9 mouse cellular contexts compared by ENCODE assay signal in the genomic region with DNA sequence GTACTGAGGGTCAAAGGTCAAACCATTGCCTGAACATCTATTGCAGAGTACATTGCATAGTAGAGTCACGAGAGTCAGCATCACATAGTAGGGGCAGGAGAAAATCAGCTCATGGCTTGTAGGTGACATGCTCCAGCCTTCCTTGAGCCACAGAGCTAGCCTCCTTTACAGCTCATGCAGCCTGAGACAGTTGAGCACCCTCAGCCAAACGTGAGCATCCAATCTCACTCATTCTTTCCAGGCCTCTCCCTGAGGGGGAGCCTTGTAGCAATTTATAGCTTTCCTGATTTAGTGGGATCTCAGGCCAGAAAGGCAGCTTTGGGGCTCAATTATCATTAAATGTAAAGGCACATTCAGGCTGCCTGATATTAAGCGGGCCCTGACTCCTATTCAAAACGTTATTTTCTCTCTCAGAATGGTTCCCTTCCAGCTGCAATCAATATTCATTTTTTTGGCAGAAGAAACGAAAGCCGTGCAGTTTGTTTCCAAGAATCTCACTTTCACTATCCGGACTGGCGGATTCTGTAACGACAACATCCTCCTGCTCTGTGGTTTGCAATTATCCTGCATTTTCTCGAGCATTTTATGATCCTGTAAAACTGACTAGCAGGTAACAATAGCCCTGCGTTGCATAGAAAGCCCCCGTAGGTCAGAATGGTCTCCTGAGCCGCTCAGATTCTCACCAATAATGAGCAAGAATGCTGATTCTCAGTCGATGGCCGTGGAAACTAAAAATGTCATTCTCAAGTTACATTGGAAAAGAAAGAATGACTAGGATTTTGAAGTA. TPM values are rescaled to one million over a fixed set of nuclear protein-coding genes. Genes with fewer than 3 reads are reported as not detected.
DNase-seq lines count a peak whose midpoint lies in the region; ATAC-seq lines count a peak whose summit lies in the region.
"Had no signal": no experiment of that assay in that cellular context is flagged by ENCODE, and none has a peak within 500 bp of the region (broad histone marks: within the 10 kb centered on the region; RNA-seq: fewer than 3 reads in every experiment).

No protein-coding gene starts in this region.

- H3K4me1 ChIP-seq in hindbrain, embryonic 15.5 days (replicated peaks) = no peaks in the 10 kb centered on the region
- H3K4me1 ChIP-seq in hindbrain, embryonic 12.5 days = no peaks in the 10 kb centered on the region
- H3K4me1 ChIP-seq in midbrain, embryonic 13.5 days (replicated peaks) = no peaks in the 10 kb centered on the region
- peaks cover 4% of the 10 kb centered on the region; the same call in 1 of the 2 replicates for H3K4me1 ChIP-seq in midbrain, embryonic 10.5 days
- H3K4me1 ChIP-seq in hindbrain, embryonic 16.5 days (ENCODE audit: control insufficient read depth, insufficient read depth, low read depth, low read length) = no peaks in the 10 kb centered on the region
- peaks cover 12% of the 10 kb centered on the region for H3K4me1 ChIP-seq in neural tube, embryonic 15.5 days
- H3K4me1 ChIP-seq: heart, embryonic 13.5 days had no signal

- H3K9ac ChIP-seq in hindbrain, embryonic 15.5 days = no peak overlapping the region
- no peak overlapping the region for H3K9ac ChIP-seq in hindbrain, embryonic 12.5 days
- H3K9ac ChIP-seq in midbrain, embryonic 13.5 days (replicated peaks) = no peak overlapping the region
- no peak overlapping the region for H3K9ac ChIP-seq in hindbrain, embryonic 16.5 days (ENCODE audit: low read depth, low read length)
- H3K9ac ChIP-seq in neural tube, embryonic 15.5 days (replicated peaks) = no peak overlapping the region
- H3K9ac ChIP-seq: heart, embryonic 13.5 days had no signal

- H3K27me3 ChIP-seq in hindbrain, embryonic 15.5 days = no peaks in the 10 kb centered on the region
- H3K27me3 ChIP-seq in hindbrain, embryonic 12.5 days = no peaks in the 10 kb centered on the region
- no peaks in the 10 kb centered on the region for H3K27me3 ChIP-seq in midbrain, embryonic 13.5 days
- no peaks in the 10 kb centered on the region for H3K27me3 ChIP-seq in midbrain, embryonic 10.5 days (ENCODE audit: low read depth, poor library complexity, severe bottlenecking)
- no peaks in the 10 kb centered on the region for H3K27me3 ChIP-seq in hindbrain, embryonic 16.5 days (replicated peaks; ENCODE audit: control insufficient read depth, insufficient read depth, low read length)
- H3K27me3 ChIP-seq in neural tube, embryonic 15.5 days (replicated peaks) = no peaks in the 10 kb centered on the region
- H3K27me3 ChIP-seq: heart, embryonic 13.5 days had no signal

- no peak overlapping the region for H3K4me3 ChIP-seq in hindbrain, embryonic 15.5 days
- no peak overlapping the region for H3K4me3 ChIP-seq in hindbrain, embryonic 12.5 days
- no peak overlapping the region for H3K4me3 ChIP-seq in midbrain, embryonic 13.5 days (replicated peaks)
- H3K4me3 ChIP-seq in midbrain, embryonic 10.5 days = no peak overlapping the region
- no peak overlapping the region for H3K4me3 ChIP-seq in hindbrain, embryonic 16.5 days (ENCODE audit: low read length)
- no peak overlapping the region for H3K4me3 ChIP-seq in neural tube, embryonic 15.5 days (replicated peaks)
- H3K4me3 ChIP-seq: heart, embryonic 13.5 days had no signal

- no peak for DNase-seq in midbrain, embryonic 10.5 days (ENCODE audit: low spot score)
- DNase-seq in lung, postnatal 36 days = no peak
- DNase-seq: adrenal gland, postnatal 25 days had no signal

- peak overlapping the region; percentile 25 for H3K4me2 ChIP-seq in hindbrain, embryonic 15.5 days
- H3K4me2 ChIP-seq in hindbrain, embryonic 12.5 days (replicated peaks) = no peak overlapping the region
- no peak overlapping the region for H3K4me2 ChIP-seq in midbrain, embryonic 13.5 days (replicated peaks)
- H3K4me2 ChIP-seq in hindbrain, embryonic 16.5 days (ENCODE audit: low read length) = peak overlapping the region; percentile 33; the same call in 1 of the 2 replicates
- peak overlapping the region; percentile 46 for H3K4me2 ChIP-seq in neural tube, embryonic 15.5 days
- H3K4me2 ChIP-seq: heart, embryonic 13.5 days had no signal

- no peaks in the 10 kb centered on the region for H3K9me3 ChIP-seq in hindbrain, embryonic 15.5 days
- no peaks in the 10 kb centered on the region for H3K9me3 ChIP-seq in hindbrain, embryonic 12.5 days (replicated peaks)
- H3K9me3 ChIP-seq in midbrain, embryonic 13.5 days = no peaks in the 10 kb centered on the region
- H3K9me3 ChIP-seq in midbrain, embryonic 10.5 days (replicated peaks) = no peaks in the 10 kb centered on the region
- no peaks in the 10 kb centered on the region for H3K9me3 ChIP-seq in hindbrain, embryonic 16.5 days (ENCODE audit: control insufficient read depth, low read length)
- no peaks in the 10 kb centered on the region for H3K9me3 ChIP-seq in neural tube, embryonic 15.5 days (replicated peaks)
- H3K9me3 ChIP-seq: heart, embryonic 13.5 days had no signal

- WGBS in hindbrain, embryonic 15.5 days = 49% methylated on average over 15 of the region's 15 CpGs
- WGBS in hindbrain, embryonic 12.5 days = 70% methylated on average over 15 of the region's 15 CpGs
- WGBS in midbrain, embryonic 13.5 days = 71% methylated on average over 15 of the region's 15 CpGs
- 80% methylated on average over 15 of the region's 15 CpGs for WGBS in midbrain, embryonic 10.5 days
- 55% methylated on average over 15 of the region's 15 CpGs for WGBS in hindbrain, embryonic 16.5 days
- WGBS in neural tube, embryonic 15.5 days = 18% methylated on average over 15 of the region's 15 CpGs

- peak overlapping the region; percentile 27 for H3K27ac ChIP-seq in hindbrain, embryonic 15.5 days (replicated peaks)
- no peak overlapping the region for H3K27ac ChIP-seq in hindbrain, embryonic 12.5 days
- H3K27ac ChIP-seq in midbrain, embryonic 13.5 days = peak overlapping the region; percentile 25; the same call in 1 of the 2 replicates
- no peak overlapping the region for H3K27ac ChIP-seq in midbrain, embryonic 10.5 days (replicated peaks)
- H3K27ac ChIP-seq in hindbrain, embryonic 16.5 days (ENCODE audit: low read depth, low read length) = peak overlapping the region; percentile 19
- H3K27ac ChIP-seq in neural tube, embryonic 15.5 days (replicated peaks) = peak overlapping the region; percentile 78
- H3K27ac ChIP-seq: heart, embryonic 13.5 days had no signal

- ATAC-seq in hindbrain, embryonic 15.5 days (ENCODE audit: low FRiP score, low read depth) = no peak
- ATAC-seq in hindbrain, embryonic 12.5 days (ENCODE audit: low FRiP score) = no peak
- no peak for ATAC-seq in midbrain, embryonic 13.5 days
- no peak for ATAC-seq in hindbrain, embryonic 16.5 days
- peak; percentile 65 for ATAC-seq in neural tube, embryonic 15.5 days (ENCODE audit: low FRiP score)

- no peaks in the 10 kb centered on the region for H3K36me3 ChIP-seq in hindbrain, embryonic 15.5 days
- no peaks in the 10 kb centered on the region for H3K36me3 ChIP-seq in hindbrain, embryonic 12.5 days
- H3K36me3 ChIP-seq in midbrain, embryonic 13.5 days = no peaks in the 10 kb centered on the region
- no peaks in the 10 kb centered on the region for H3K36me3 ChIP-seq in midbrain, embryonic 10.5 days
- H3K36me3 ChIP-seq in hindbrain, embryonic 16.5 days (ENCODE audit: control insufficient read depth, insufficient read depth, low read length) = no peaks in the 10 kb centered on the region
- H3K36me3 ChIP-seq in neural tube, embryonic 15.5 days = no peaks in the 10 kb centered on the region
- H3K36me3 ChIP-seq: heart, embryonic 13.5 days had no signal

RNA-seq across cellular contexts. Expression of a gene that starts 58.6 kb away (rescaled TPM):
- 46.7 and 50.9 TPM in 2 replicates for polyA plus RNA-seq in hindbrain, embryonic 15.5 days (2015; fragmentation: Nextera tagmentation; extraction: Ambion mirVana)
- 9.9 and 11.4 TPM in 2 replicates for polyA plus RNA-seq in hindbrain, embryonic 12.5 days (2016; fragmentation: Nextera tagmentation; extraction: Ambion mirVana)
- 13.9 and 16.8 TPM in 2 replicates for polyA plus RNA-seq in midbrain, embryonic 13.5 days (2015; fragmentation: Nextera tagmentation; extraction: Ambion mirVana)
- 2.7 and 3.8 TPM in 2 replicates for polyA plus RNA-seq in midbrain, embryonic 10.5 days (2016; fragmentation: Nextera tagmentation; extraction: Ambion mirVana)
- 56.8 and 67.3 TPM in 2 replicates for polyA plus RNA-seq in hindbrain, embryonic 16.5 days (2015; fragmentation: Nextera tagmentation; extraction: Ambion mirVana)
- polyA plus RNA-seq in neural tube, embryonic 15.5 days (2015; fragmentation: Nextera tagmentation; extraction: Ambion mirVana) = 62.3 and 72.5 TPM in 2 replicates

Comparison
In these comparisons a context has a peak if more than half of its experiments do, and no peak if none do; other contexts are left out.
1. H3K27ac ChIP-seq: peak in hindbrain, embryonic 15.5 days (single experiment), midbrain, embryonic 13.5 days (single experiment), hindbrain, embryonic 16.5 days (single experiment) and neural tube, embryonic 15.5 days (single experiment); none in hindbrain, embryonic 12.5 days (single experiment) and midbrain, embryonic 10.5 days (single experiment).
2. H3K4me2 ChIP-seq: peak in hindbrain, embryonic 15.5 days (single experiment), hindbrain, embryonic 16.5 days (single experiment) and neural tube, embryonic 15.5 days (single experiment); none in hindbrain, embryonic 12.5 days (single experiment) and midbrain, embryonic 13.5 days (single experiment).